In the genomic region with DNA sequence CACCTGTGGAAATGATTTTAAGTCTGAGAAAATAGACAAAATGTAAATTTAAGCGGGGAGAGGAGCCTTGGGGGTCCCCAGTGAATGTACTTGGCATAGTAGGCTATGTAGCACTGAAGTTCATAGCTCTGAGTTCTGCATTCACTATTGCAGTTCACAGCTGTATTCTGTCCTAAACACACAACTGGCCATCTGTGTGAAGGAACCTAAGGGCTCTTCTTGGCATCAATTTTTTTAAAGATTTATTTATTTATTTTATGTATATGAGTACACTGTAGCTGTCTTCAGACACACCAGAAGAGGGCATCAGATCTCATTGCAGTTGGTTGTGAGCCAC, we compare ENCODE assay signal across 12 mouse cellular contexts.
DNase-seq lines count a peak whose midpoint lies in the region; ATAC-seq and TF ChIP-seq lines count a peak whose summit lies in the region.
"Had no signal": no experiment of that assay in that cellular context is flagged by ENCODE, and none has a peak within 500 bp of the region (broad histone marks: within the 10 kb centered on the region; RNA-seq: fewer than 3 reads in every experiment).

No protein-coding gene starts in this region.

- H3K9ac ChIP-seq in heart, embryonic 13.5 days: no peak overlapping the region
- no peak overlapping the region for H3K9ac ChIP-seq in heart, embryonic 11.5 days (ENCODE audit: low read depth, low read length)
- no peak overlapping the region for H3K9ac ChIP-seq in midbrain, embryonic 13.5 days (replicated peaks)
- H3K9ac ChIP-seq in midbrain, postnatal 0 days (replicated peaks; ENCODE audit: low read length, poor library complexity, severe bottlenecking): no peak overlapping the region
- no peak overlapping the region for H3K9ac ChIP-seq in forebrain, postnatal 0 days
- H3K9ac ChIP-seq in neural tube, embryonic 13.5 days: no peak overlapping the region
- H3K9ac ChIP-seq: embryonic facial prominence, embryonic 15.5 days; kidney, embryonic 15.5 days had no signal

- ATAC-seq in heart, embryonic 13.5 days (ENCODE audit: extremely low read depth, insufficient number of reproducible peaks, low FRiP score, low TSS enrichment): no peak
- ATAC-seq in heart, embryonic 11.5 days (replicated peaks; ENCODE audit: insufficient number of reproducible peaks, low FRiP score, low TSS enrichment): no peak
- ATAC-seq in midbrain, embryonic 13.5 days: peak; percentile 65; the same call in 1 of the 2 replicates
- ATAC-seq in midbrain, postnatal 0 days (ENCODE audit: low FRiP score): no peak
- ATAC-seq in forebrain, postnatal 0 days: peak; percentile 50
- ATAC-seq in neural tube, embryonic 13.5 days (ENCODE audit: low read depth): 0 out of 2 replicates have a peak, but pooled peaks have one; percentile 41

- H3K36me3 ChIP-seq in heart, embryonic 13.5 days: no peaks in the 10 kb centered on the region
- no peaks in the 10 kb centered on the region for H3K36me3 ChIP-seq in heart, embryonic 11.5 days (ENCODE audit: control insufficient read depth, insufficient read depth, low read length)
- H3K36me3 ChIP-seq in midbrain, embryonic 13.5 days: no peaks in the 10 kb centered on the region
- H3K36me3 ChIP-seq in midbrain, postnatal 0 days (ENCODE audit: insufficient read depth, low read length): no peaks in the 10 kb centered on the region
- H3K36me3 ChIP-seq in forebrain, postnatal 0 days (ENCODE audit: insufficient read depth): no peaks in the 10 kb centered on the region
- H3K36me3 ChIP-seq in neural tube, embryonic 13.5 days: no peaks in the 10 kb centered on the region
- H3K36me3 ChIP-seq: embryonic facial prominence, embryonic 15.5 days; G1E; kidney, embryonic 15.5 days had no signal

- no peak overlapping the region for H3K4me3 ChIP-seq in heart, embryonic 13.5 days
- no peak overlapping the region for H3K4me3 ChIP-seq in heart, embryonic 11.5 days (ENCODE audit: low read depth, low read length)
- H3K4me3 ChIP-seq in midbrain, embryonic 13.5 days (replicated peaks): no peak overlapping the region
- no peak overlapping the region for H3K4me3 ChIP-seq in midbrain, postnatal 0 days (ENCODE audit: low read depth, low read length)
- no peak overlapping the region for H3K4me3 ChIP-seq in forebrain, postnatal 0 days (ENCODE audit: low read depth, low read length)
- no peak overlapping the region for H3K4me3 ChIP-seq in neural tube, embryonic 13.5 days
- H3K4me3 ChIP-seq: embryonic facial prominence, embryonic 15.5 days; kidney, embryonic 15.5 days had no signal

- TF ChIP-seq CTCF in midbrain, postnatal 0 days (IDR thresholded peaks at IDR 0.05): no peak
- no peak for TF ChIP-seq CTCF in forebrain, postnatal 0 days (IDR thresholded peaks at IDR 0.05; ENCODE audit: low read depth)

- no peak for DNase-seq in midbrain, postnatal 0 days (ENCODE audit: low spot score)
- DNase-seq in forebrain, postnatal 0 days: no peak
- no peak for DNase-seq in T-cell, adult 2 months (ENCODE audit: low spot score)
- no peak for DNase-seq in retina, postnatal 1 day

- no peaks in the 10 kb centered on the region for H3K9me3 ChIP-seq in heart, embryonic 13.5 days
- H3K9me3 ChIP-seq in heart, embryonic 11.5 days (replicated peaks; ENCODE audit: control insufficient read depth, low read length): no peaks in the 10 kb centered on the region
- H3K9me3 ChIP-seq in midbrain, embryonic 13.5 days: no peaks in the 10 kb centered on the region
- H3K9me3 ChIP-seq in midbrain, postnatal 0 days (ENCODE audit: low read length): no peaks in the 10 kb centered on the region
- H3K9me3 ChIP-seq in forebrain, postnatal 0 days (ENCODE audit: low read length): no peaks in the 10 kb centered on the region
- no peaks in the 10 kb centered on the region for H3K9me3 ChIP-seq in neural tube, embryonic 13.5 days
- H3K9me3 ChIP-seq: embryonic facial prominence, embryonic 15.5 days; G1E; kidney, embryonic 15.5 days had no signal

- H3K4me1 ChIP-seq in heart, embryonic 13.5 days: 0 out of 2 replicates have a peak, but pooled peaks cover 2% of the 10 kb centered on the region
- H3K4me1 ChIP-seq in heart, embryonic 11.5 days (ENCODE audit: control insufficient read depth, insufficient read depth, low read length): no peaks in the 10 kb centered on the region
- H3K4me1 ChIP-seq in midbrain, embryonic 13.5 days (replicated peaks): peaks cover 8% of the 10 kb centered on the region
- no peaks in the 10 kb centered on the region for H3K4me1 ChIP-seq in midbrain, postnatal 0 days (ENCODE audit: insufficient read depth, low read length)
- no peaks in the 10 kb centered on the region for H3K4me1 ChIP-seq in forebrain, postnatal 0 days (ENCODE audit: insufficient read depth)
- no peaks in the 10 kb centered on the region for H3K4me1 ChIP-seq in neural tube, embryonic 13.5 days (replicated peaks)

- WGBS in heart, embryonic 13.5 days: 5% methylated on average over 1 of the region's 1 CpGs
- WGBS in heart, embryonic 11.5 days (ENCODE audit: insufficient replicate concordance): 8% methylated on average over 1 of the region's 1 CpGs
- WGBS in midbrain, embryonic 13.5 days: 0% methylated on average over 1 of the region's 1 CpGs
- WGBS in midbrain, postnatal 0 days: 0% methylated on average over 1 of the region's 1 CpGs
- WGBS in forebrain, postnatal 0 days: 3% methylated on average over 1 of the region's 1 CpGs
- WGBS in neural tube, embryonic 13.5 days: 3% methylated on average over 1 of the region's 1 CpGs

- H3K27me3 ChIP-seq in heart, embryonic 13.5 days (replicated peaks): no peaks in the 10 kb centered on the region
- no peaks in the 10 kb centered on the region for H3K27me3 ChIP-seq in heart, embryonic 11.5 days (ENCODE audit: control insufficient read depth, insufficient read depth, low read length)
- no peaks in the 10 kb centered on the region for H3K27me3 ChIP-seq in midbrain, embryonic 13.5 days
- H3K27me3 ChIP-seq in midbrain, postnatal 0 days (ENCODE audit: insufficient read depth, low read length): no peaks in the 10 kb centered on the region
- H3K27me3 ChIP-seq in forebrain, postnatal 0 days (ENCODE audit: insufficient read depth, low read length): no peaks in the 10 kb centered on the region
- no peaks in the 10 kb centered on the region for H3K27me3 ChIP-seq in neural tube, embryonic 13.5 days
- H3K27me3 ChIP-seq: embryonic facial prominence, embryonic 15.5 days; kidney, embryonic 15.5 days; megakaryocyte, embryonic 14.5 days had no signal

- H3K4me2 ChIP-seq in heart, embryonic 13.5 days: peak overlapping the region; percentile 33; the same call in 1 of the 2 replicates
- no peak overlapping the region for H3K4me2 ChIP-seq in heart, embryonic 11.5 days
- no peak overlapping the region for H3K4me2 ChIP-seq in midbrain, embryonic 13.5 days (replicated peaks)
- no peak overlapping the region for H3K4me2 ChIP-seq in midbrain, postnatal 0 days (ENCODE audit: low read depth, low read length, poor library complexity, severe bottlenecking)
- no peak overlapping the region for H3K4me2 ChIP-seq in forebrain, postnatal 0 days (ENCODE audit: low read depth)
- no peak overlapping the region for H3K4me2 ChIP-seq in neural tube, embryonic 13.5 days
- H3K4me2 ChIP-seq: embryonic facial prominence, embryonic 15.5 days; kidney, embryonic 15.5 days had no signal

- H3K27ac ChIP-seq in heart, embryonic 13.5 days (replicated peaks): no peak overlapping the region
- no peak overlapping the region for H3K27ac ChIP-seq in heart, embryonic 11.5 days (ENCODE audit: low read depth, low read length)
- no peak overlapping the region for H3K27ac ChIP-seq in midbrain, embryonic 13.5 days
- H3K27ac ChIP-seq in midbrain, postnatal 0 days (ENCODE audit: low read depth, low read length): no peak overlapping the region
- H3K27ac ChIP-seq in forebrain, postnatal 0 days (ENCODE audit: low read depth, low read length): no peak overlapping the region
- H3K27ac ChIP-seq in neural tube, embryonic 13.5 days (replicated peaks): no peak overlapping the region
- H3K27ac ChIP-seq: embryonic facial prominence, embryonic 15.5 days; kidney, embryonic 15.5 days had no signal

Comparison
In these comparisons a context has a peak if more than half of its experiments do, and no peak if none do; other contexts are left out.
1. ATAC-seq: peak in midbrain, embryonic 13.5 days (single experiment), forebrain, postnatal 0 days (single experiment) and neural tube, embryonic 13.5 days (single experiment); none in heart, embryonic 13.5 days (single experiment), heart, embryonic 11.5 days (single experiment) and midbrain, postnatal 0 days (single experiment).